Mouse (Mus musculus): ENCODE measurements around the gene Wfikkn2.

The Wfikkn2 gene

GRCm38 (mm10) chr11:94265134-94265785 is 19.5 kb upstream of the Wfikkn2 start:
- DNase-seq (ENCODE audit: low read depth, low spot score) = peak; percentile 47

- no peak for DNase-seq (ENCODE audit: low read depth, low spot score)
Measured at GRCm38 (mm10) chr11:94261585-94262370, 16.0 kb upstream of the Wfikkn2 start.

GRCm38 (mm10) chr11:94259814-94260213 is 14.0 kb upstream of the Wfikkn2 start:
- DNase-seq (ENCODE audit: low read depth, low spot score) = no peak

- DNase-seq (ENCODE audit: low read depth, low spot score) = no peak
Measured at GRCm38 (mm10) chr11:94257987-94258386, 12.2 kb upstream of the Wfikkn2 start.

- no peak for DNase-seq (ENCODE audit: low read depth, low spot score)
Measured at GRCm38 (mm10) chr11:94255733-94256132, 9.9 kb upstream of the Wfikkn2 start.

GRCm38 (mm10) chr11:94253691-94254090 is 7.9 kb upstream of the Wfikkn2 start:
- no peak for DNase-seq (ENCODE audit: low read depth, low spot score)

GRCm38 (mm10) chr11:94253156-94253555 is 7.4 kb upstream of the Wfikkn2 start:
- DNase-seq (ENCODE audit: low read depth, low spot score) = no peak

- DNase-seq (ENCODE audit: low read depth, low spot score) = no peak
Measured at GRCm38 (mm10) chr11:94246789-94247061, 920 bp upstream of the Wfikkn2 start.

GRCm38 (mm10) chr11:94244385-94244784 is 1.4 kb downstream of the Wfikkn2 start:
- no peak for DNase-seq (ENCODE audit: low read depth, low spot score)

GRCm38 (mm10) chr11:94243422-94244180 is 2.2 kb downstream of the Wfikkn2 start:
- DNase-seq (ENCODE audit: low read depth, low spot score) = no peak

GRCm38 (mm10) chr11:94242760-94243421 is 2.9 kb downstream of the Wfikkn2 start:
- DNase-seq (ENCODE audit: low read depth, low spot score) = no peak

- peak; percentile 53 for DNase-seq (ENCODE audit: low read depth, low spot score)
Measured at GRCm38 (mm10) chr11:94239706-94240105, 6.1 kb downstream of the Wfikkn2 start.

GRCm38 (mm10) chr11:94238786-94239185 is 7.0 kb downstream of the Wfikkn2 start:
- no peak for DNase-seq (ENCODE audit: low read depth, low spot score)

- peak; percentile 71 for DNase-seq (ENCODE audit: low read depth, low spot score)
Measured at GRCm38 (mm10) chr11:94236074-94236473, 9.7 kb downstream of the Wfikkn2 start.

- no peak for DNase-seq (ENCODE audit: low read depth, low spot score)
Measured at GRCm38 (mm10) chr11:94234857-94235256, 10.9 kb downstream of the Wfikkn2 start.

GRCm38 (mm10) chr11:94234380-94234779 is 11.4 kb downstream of the Wfikkn2 start:
- no peak for DNase-seq (ENCODE audit: low read depth, low spot score)

GRCm38 (mm10) chr11:94233405-94233804 is 12.4 kb downstream of the Wfikkn2 start:
- DNase-seq (ENCODE audit: low read depth, low spot score) = no peak

- DNase-seq (ENCODE audit: low read depth, low spot score) = no peak
Measured at GRCm38 (mm10) chr11:94231821-94232552, 13.8 kb downstream of the Wfikkn2 start.

- no peak for DNase-seq (ENCODE audit: low read depth, low spot score)
Measured at GRCm38 (mm10) chr11:94230244-94230643, 15.6 kb downstream of the Wfikkn2 start.

- no peak for DNase-seq (ENCODE audit: low read depth, low spot score)
Measured at GRCm38 (mm10) chr11:94229207-94229960, 16.4 kb downstream of the Wfikkn2 start.

- DNase-seq (ENCODE audit: low read depth, low spot score) = no peak
Measured at GRCm38 (mm10) chr11:94228416-94228815, 17.4 kb downstream of the Wfikkn2 start.

All from retina, postnatal 7 days (tissue).